Mouse (Mus musculus) embryo, embryonic 11 days (tissue): ENCODE measurements at regions not wholly inside any gene's neighbourhood (a gene's known extent, or its start where the extent isn't known, plus 50 kb on each side); places are given as distances from the start of the nearest gene placed in this dataset.
"Not testable (repeated sequence)": the region's sequence is repeated elsewhere in the genome, so short reads cannot be mapped to it uniquely, and the experiment has no call there.

Source experiments
- DNase-seq: peaks from one replicate; pipeline ENCODE4 v3.0.0-alpha.2; 2015

DNA sequence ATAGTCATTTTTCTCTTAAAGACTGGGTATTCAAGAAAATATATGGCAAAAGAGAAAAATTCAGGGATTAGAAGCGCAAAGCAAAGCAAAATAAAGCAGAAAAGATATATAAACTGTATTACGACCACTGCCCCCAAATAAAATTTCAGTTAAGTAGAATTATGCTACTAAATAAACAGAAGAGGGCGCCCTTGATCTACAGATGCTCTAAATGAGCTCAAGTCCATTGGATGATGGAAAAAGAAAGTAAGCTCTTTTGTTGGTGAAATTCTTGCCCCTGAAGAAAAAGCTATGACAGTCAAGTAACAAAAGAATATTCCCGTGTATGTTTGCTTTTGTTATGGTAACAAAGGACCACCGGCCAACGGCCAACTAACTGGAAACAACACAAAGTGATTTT is 165.5 kb upstream of the Stk26 start:
- peak; percentile 88 for DNase-seq

DNA sequence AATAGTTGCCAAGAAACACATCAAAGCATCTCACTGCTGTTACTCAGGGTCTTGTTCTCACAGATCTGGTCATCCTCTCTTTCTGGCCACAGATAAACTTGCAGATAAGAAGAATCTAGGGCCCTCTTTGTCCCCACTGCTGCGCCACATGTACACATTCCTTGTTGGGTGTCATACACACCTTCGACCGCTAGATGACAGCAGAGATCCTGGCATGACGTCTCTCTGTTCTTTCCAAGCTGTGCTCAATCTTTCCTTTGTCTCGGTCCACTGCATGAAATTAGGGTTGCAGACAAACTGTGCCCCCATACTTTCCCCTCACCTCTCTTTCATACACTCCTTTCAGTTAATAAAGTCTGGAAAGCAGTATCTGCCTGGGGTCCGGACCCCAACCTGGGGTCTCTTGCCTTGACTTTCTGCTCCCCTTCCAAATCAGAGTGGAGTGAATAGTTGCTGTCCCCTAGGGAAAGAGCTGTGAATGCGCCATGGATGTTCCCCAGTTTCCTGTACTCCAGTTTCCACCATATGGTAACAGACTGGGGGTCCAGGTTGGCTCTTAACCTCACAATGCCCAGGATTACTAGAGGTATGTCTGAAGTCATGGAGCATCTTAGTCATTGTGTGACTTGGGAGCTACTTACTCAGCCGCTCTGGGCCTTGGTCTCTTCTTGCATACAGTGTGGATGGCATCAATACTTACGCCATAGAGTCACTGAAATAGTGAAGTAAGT is 182.8 kb upstream of the Stk26 start:
- peak; percentile 73 for DNase-seq

GRCm38 (mm10) chrX:50657180-50657834 is 183.5 kb upstream of the Stk26 start:
- no peak for DNase-seq

DNA sequence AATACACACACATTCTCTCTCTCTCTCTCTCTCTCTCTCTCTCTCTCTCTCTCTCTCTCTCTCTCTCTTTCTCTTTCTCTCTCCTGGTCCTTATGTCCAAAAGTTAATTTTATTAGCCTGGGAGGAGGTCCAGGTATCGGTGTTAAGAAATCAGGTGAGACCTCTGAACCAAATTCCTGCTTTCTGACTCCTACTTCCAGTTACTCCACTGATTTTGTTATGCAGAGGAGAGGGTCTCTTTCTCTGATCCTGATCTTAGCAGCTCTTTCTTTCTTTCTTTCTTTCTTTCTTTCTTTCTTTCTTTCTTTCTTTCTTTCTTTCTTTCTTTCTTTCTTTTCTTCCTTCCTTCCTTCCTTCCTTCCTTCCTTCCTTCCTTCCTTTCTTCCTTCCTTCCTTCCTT is 185.5 kb upstream of the Stk26 start:
- not testable (repeated sequence) for DNase-seq

- DNase-seq = no peak
Observed at GRCm38 (mm10) chrX:50641347-50641746, 199.5 kb upstream of the Stk26 start.

DNA sequence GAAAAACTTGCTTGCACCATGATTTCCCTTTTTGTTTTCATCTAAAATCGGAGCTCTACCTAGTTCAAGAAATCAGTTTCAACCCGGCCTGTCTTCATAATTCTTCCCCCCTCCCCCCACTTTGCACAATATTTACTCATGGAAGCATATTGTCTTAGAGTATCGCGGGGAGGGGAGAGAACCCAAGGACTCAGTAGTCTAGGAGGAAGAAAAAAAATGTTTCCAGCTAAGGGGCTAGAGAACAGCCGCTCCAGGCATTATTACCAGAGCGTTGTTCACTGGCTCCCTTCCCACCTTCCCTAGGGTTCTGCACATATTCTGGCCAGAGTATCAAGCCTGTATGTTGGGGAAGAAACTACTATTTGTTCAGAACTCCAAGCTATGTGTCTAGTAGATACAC is 205.2 kb upstream of the Stk26 start:
- no peak for DNase-seq

GRCm38 (mm10) chrX:50634842-50635615 is 205.8 kb upstream of the Stk26 start:
- DNase-seq = peak; percentile 90

- no peak for DNase-seq
Observed at GRCm38 (mm10) chrX:50632536-50632935, 204.2 kb upstream of the Olfr1324 start.

DNA sequence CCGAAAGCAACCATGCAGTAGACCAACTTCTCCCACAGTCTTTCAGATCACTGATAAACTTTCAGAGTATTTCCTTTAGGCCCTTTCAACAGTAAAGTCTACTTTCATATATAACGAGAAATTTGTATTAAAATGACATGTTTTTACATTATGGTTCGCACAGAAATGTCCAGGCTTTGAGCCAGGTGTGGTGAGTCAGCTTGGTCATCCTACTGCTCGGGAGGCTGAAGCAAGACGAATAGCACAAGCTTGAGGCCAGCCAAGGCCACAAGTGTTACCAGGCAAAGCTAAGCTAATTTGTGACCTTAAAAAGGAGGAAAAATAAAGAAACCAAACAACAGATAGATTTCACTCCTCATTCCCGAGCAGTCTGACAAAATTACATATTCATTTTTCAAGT is 197.0 kb upstream of the Olfr1324 start:
- DNase-seq = no peak

- DNase-seq = peak; percentile 47
Observed at GRCm38 (mm10) chrX:50622984-50623455, 194.7 kb upstream of the Olfr1324 start.

GRCm38 (mm10) chrX:50620909-50621308 is 192.6 kb upstream of the Olfr1324 start:
- DNase-seq = no peak

GRCm38 (mm10) chrX:50619919-50620318 is 191.6 kb upstream of the Olfr1324 start:
- DNase-seq = peak; percentile 64

GRCm38 (mm10) chrX:50618936-50619335 is 190.6 kb upstream of the Olfr1324 start:
- no peak for DNase-seq

GRCm38 (mm10) chrX:50616920-50617319 is 188.6 kb upstream of the Olfr1324 start:
- DNase-seq = not testable (repeated sequence)

DNA sequence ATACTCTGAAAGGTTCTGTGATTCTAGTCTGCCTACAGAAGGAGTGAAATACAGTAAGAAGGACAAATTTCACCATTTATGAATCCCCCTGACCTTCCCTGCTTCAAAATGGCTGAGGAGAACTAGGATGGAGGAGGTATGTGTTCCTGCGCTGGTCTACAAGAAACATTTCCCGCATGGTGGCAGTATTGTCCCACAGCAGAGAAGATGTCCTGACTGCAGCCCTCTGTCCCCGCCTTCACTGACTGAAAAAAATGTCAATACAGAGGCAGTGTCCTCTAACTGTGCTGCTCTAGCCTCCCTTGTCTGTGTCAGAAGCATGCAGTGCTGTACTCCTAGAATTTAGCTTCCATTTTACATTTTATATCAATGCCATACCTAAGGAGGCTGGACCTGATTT is 186.6 kb upstream of the Olfr1324 start:
- peak; percentile 37 for DNase-seq

GRCm38 (mm10) chrX:50614367-50614766 is 186.1 kb upstream of the Olfr1324 start:
- DNase-seq = not testable (repeated sequence)

DNA sequence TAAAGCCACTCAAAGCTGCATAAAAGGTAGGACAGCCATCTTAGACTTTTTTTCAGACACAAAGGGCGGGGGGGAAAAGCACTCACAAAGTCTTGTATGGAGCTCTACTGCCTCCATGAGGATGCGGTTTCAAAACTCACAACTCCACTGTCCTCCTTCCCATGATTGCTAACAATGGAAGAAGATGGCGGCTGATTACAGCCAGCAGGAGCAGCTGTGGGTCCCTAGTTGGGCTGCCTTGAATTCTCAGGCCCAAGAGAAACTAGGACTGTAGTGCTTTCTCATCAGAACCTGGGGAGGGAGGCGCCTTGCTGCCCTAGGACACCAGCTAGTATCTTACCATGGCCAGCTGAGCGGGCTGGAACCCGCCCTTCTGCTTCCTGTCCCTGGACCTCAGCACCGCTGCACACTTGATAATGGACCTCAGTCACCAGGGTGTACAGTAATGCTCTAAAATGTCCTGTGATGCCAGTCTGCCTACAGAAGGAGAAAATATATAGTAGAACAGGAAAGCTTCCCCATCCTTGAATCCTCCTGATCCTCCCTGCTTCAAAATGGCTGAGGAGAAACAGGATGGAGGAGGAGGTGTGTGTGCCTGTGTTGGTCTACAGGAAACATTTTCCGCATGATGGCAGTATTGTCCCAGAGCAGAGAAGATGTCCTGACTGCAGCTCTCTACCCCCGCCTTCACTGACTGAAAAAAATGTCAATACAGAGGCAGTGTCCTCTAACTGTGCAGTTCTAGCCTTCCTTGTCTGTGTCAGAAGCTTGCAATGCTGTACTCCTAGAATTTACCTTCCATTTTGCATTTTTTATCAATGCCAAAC is 183.7 kb upstream of the Olfr1324 start:
- DNase-seq = peak; percentile 52

DNA sequence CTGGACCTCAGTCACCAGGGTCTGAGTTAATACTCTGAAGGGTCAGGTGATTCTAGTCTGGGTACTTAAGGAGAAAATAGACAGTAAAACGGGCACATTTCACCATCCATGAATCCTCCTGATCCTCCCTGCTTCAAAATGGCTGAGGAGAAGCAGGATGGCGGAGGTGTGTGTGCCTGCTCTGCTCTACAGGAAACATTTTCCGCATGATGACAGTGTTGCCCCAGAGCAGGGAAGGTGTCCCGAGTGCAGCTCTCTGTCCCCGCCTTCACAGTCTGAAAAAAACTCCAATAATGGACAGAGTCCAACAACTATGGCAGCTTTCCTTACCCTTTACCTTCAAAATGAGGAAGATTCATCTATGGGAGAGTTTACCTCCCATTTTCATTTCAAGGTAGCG is 179.8 kb upstream of the Olfr1324 start:
- not testable (repeated sequence) for DNase-seq

GRCm38 (mm10) chrX:50607636-50608035 is 179.3 kb upstream of the Olfr1324 start:
- no peak for DNase-seq

- DNase-seq = peak; percentile 36
Observed at GRCm38 (mm10) chrX:50605517-50605916, 177.2 kb upstream of the Olfr1324 start.

DNA sequence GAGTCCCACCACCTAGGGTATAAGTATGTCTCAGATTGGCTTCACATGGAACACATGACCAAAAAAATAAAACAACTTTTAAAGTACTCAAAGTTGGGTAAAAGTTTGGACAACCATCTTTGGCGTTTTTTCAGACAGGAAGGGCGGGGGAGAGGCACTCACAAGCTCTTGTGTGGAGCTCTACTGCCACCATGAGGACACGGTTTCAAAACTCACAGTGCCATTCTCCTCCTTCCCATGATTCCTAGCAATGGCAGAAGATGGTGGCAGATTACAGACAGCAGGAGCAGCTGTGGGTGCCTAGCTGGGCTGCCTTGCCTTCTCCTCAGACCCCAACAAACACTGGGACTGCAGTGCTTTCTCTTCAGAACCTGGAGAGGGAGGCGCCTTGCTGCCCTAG is 176.7 kb upstream of the Olfr1324 start:
- DNase-seq = not testable (repeated sequence)

DNA sequence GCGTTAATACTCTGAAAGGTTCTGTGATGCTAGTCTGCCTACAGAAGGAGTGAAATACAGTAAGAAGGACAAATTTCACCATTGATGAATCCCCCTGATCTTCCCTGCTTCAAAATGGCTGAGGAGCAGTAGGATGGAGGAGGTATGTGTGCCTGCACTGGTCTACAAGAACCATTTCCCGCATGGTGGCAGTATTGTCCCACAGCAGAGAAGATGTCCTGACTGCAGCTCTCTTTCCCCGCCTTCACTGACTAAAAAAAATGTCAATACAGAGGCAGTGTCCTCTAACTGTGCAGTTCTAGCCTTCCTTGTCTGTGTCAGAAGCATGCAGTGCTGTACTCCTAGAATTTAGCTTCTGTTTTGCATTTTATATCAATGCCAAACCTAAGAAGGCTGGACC is 174.6 kb upstream of the Olfr1324 start:
- peak; percentile 55 for DNase-seq

GRCm38 (mm10) chrX:50602461-50602875 is 174.2 kb upstream of the Olfr1324 start:
- not testable (repeated sequence) for DNase-seq
